Mouse (Mus musculus): ENCODE results near the gene Cc2d1a.

Cc2d1a gene

DNA sequence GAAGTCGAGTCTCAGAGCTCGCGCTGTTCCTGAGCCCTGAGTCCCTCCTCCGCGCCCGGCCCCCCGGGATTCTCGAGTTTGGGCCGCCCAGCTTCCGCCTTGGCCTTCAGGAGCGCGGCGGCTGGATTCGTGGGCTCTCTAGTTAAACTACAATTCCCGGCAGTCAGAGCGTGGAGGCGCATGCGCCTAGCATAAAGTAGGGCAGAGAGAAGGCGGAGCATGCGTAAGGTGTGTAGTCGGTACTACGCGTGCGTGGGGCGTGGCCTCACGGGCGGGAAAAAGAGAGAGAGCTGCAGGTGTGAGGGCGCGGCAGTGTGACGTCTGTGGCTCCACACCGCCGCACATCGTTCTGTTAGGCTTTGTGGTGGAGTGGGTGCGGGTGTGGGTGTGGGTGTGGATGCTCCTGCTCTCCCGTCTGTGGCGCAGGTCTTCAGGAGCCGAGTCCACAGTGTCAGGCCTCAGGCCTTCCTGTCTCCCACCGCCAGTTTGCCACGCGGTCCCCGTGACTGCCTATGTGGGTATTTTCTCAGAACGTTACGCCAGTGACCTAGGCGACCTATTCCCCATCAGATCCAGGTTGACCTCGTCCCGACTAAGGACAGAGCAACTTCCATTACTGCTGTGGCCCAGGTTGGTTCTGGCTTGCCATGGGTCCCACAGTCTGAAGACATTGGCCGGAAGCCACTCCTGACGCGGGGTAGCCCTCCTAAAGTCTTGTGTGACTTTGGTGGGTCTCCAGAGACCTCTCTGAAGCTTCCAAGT, at the start of gene Cc2d1a, which contains the start of gene 4930432K21Rik:
TSS of gene Cc2d1a (minus strand) at position 168 of the 762 bp plus-strand sequence.
TSS of gene 4930432K21Rik (plus strand) at position 257 of the 762 bp plus-strand sequence.
- DNase-seq (ENCODE audit: low read depth, low spot score), result peak; percentile 91

DNA sequence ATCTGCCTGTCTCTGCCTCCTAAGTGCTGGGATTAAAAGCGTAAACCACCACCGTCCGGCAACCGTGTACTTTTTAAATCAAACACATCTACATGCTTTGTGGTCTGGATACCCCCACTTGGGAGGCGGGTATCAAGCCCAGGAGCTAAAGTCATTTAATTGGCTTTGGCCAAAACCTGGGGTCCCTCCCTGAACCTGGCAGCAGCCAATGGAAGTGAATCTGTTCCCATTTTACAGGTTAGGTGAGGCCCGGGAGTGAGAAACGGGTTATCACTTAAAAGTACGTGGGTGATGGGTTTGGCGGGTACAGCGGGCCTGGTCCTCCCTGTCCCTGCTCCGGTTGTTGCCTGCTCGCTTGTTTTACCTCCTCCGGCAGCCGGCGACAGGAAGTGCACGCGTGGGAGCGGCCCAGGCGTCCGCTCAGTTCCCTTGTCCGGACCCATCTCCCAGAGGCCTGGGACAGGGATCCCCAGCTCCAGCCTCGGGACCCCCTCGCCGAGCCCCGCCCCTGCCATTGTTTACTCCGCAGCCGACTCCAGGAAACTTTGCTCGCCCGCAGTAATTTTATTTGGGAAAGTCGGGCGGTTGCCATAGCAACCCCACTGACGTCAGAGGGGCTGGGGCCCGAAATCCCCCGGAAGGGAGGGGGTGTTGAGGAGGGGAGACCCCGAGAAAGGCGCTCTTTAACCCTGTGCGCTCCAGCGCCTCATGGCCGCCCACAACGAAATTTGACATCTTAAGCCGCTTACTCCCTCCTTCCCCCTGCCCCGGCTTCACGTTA, 49.6 kb upstream of the Cc2d1a start:
- DNase-seq (ENCODE audit: low read depth, low spot score), result peak; percentile 76

DNA sequence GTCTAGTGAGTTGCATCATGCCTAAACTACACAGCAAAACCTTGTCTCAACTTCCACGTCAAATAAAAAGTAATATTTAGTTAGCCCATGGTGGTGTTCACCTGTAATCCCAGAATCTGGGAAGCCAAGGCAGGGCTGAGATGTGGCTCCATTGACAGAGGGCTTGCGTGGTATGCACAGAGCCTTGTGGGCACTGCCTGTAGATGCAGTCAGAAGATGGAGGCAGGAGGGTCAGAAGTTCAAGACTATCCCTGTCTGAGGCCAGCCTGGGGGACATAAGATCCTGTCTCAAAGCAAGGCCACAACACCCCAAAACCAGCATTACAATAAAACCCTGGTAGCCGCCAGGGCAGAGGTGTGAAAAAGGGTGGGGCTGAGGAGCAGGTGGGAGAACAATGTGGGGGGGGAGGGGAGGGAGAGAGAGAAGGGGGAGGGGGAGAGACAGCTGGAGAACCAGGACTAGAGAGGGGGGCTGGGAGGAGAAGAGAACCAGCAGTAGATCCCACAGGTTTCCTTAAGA, 46.5 kb upstream of the Cc2d1a start:
- DNase-seq (ENCODE audit: low read depth, low spot score), result no peak

DNA sequence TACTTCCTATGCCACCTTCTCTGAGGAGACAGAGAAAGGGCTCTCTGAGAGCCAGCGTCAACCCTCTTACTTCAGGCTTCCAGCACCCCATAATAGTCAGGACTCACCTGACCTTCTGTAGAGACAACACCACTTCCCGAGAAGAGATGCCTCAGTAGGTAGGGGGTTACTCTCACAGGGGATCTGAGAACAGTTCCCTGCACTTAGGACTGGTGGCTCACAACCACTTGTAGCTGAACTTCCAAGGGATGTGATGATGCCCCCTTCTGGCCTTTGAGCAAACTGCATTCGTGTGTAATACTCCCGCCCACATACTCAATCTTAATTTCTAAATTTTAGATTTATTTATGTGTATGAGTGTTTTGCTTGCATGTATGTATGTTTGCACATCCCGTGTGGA, 45.8 kb upstream of the Cc2d1a start:
- no peak for DNase-seq (ENCODE audit: low read depth, low spot score)

DNA sequence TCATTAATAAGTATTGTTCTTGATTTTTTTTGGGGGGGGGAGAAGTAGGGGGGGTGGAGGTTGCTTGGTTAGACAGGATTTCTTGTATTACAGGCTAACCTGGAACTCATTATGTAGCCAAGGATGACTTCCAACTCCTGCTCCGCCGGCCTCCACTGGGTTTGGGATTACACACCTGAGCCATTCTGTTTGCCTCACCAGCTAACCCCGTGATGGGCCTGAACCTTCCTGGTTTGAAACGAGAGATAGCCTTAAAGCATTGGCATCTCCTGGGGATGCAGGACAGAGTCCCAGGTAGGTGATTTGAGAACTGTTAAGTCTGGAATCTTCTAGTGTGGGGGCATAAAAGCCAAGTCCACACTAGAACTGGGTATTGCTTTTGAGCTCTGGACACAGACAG, 45.4 kb upstream of the Cc2d1a start:
- DNase-seq (ENCODE audit: low read depth, low spot score), result no peak

DNA sequence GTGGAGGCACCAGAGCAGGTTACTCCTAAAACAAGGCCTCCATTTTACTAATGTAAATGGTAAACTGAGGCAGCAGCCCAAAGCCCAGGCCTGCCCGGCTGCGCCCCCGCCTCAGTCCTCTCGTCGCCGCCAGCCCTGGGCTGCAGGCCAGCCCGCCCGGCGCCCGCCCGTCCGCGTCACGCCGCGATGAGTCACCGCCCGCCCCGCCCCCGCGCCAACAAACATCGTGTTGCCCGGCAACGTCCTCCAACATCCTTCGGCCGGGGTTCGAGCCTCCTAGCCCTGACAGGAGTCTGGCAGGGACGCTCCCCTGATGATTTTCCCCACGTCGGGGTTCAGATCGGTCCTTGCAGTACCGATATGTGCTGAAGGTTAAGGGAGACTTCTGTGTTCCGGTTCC, 44.8 kb upstream of the Cc2d1a start:
- no peak for DNase-seq (ENCODE audit: low read depth, low spot score)

DNA sequence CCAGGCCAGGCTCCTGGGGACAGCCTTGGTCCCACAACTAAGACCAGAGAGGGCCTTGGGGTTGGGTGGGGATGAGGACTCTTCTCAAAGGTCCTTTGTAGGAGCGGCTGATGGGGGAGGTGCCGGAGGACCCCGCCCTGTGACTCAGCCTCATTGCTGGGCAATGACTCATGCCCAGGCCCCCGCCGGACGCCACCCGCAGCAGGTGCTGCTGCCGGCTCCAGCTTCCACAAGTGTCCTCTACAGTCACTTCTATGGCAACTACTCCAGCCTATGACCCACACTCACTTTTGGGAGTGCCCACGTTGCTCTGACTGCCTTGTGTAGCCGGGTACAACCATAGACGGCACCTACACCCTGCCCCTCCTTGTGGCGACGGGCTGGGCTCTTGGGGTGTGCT, 44.3 kb upstream of the Cc2d1a start:
- DNase-seq (ENCODE audit: low read depth, low spot score), result no peak

DNA sequence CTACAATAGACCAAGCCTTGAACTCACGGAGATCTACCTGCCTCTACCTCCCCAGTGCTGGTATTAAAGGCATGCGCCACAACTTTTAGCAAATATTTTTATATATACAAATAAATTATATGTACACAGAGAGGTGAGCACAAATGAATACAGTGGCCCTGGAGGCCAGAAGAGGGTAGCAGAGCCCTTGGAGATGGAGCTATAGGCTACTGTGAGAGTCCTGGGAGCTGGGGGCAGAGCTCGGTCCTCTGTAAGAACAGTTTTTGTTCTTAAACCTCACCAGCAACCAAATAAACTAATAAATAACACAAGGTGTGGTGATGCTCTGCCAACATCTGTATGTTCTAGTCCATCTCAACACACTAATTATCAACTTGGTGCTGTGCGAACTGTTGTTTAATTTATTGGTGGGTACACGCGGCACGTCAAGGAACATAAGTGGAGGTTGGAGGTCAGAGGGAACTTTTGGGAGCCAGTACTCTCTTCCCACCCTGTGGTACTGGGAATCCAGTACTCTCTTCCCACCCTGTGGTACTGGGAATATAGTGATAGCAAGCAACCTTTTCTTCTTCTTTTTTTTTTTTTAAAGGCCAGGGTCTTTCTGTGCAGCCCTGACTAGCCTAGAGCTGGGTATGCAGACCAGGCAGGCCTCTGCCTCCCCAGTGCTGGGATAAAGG, 42.6 kb upstream of the Cc2d1a start:
- no peak for DNase-seq (ENCODE audit: low read depth, low spot score)

DNA sequence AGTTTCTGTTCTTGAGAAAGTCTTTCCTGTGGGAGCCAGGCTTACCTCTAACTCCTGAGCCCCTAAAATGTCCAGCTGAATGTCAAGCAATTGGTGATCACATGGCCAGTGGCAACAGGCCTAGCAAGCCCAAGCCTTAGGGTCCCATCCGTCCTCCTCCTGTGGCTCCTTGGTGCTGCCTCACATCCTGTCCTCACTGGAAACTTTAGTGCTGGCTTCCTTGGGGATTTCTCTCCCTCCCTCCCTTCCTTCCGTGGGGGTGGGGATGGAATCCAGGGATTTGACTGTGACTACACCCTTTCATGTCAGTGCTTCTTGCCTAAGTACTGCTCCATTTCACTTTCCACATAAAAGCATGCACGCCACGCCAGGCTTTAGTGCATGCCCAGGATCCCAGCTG, 41.9 kb upstream of the Cc2d1a start:
- no peak for DNase-seq (ENCODE audit: low read depth, low spot score)

DNA sequence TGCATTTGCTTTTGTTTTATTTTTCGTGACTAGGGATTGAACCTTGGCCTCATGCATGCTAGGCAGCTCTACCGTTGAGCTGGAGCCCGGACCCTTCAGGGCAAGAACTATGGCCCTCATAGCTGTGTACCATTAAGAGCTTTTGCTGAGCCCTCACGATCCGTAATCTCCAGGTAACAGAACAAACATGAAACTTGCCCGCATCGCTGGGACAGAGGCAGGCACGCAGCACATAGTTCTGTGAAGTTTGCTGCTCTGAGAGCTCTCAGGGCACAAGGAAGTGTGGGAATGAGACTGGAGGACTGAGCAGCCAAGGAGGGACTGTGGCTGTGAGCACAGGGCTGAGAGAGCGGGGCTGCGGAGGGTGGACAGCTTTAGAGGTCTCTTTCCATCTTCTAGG, 40.9 kb upstream of the Cc2d1a start:
- DNase-seq (ENCODE audit: low read depth, low spot score), result no peak

DNA sequence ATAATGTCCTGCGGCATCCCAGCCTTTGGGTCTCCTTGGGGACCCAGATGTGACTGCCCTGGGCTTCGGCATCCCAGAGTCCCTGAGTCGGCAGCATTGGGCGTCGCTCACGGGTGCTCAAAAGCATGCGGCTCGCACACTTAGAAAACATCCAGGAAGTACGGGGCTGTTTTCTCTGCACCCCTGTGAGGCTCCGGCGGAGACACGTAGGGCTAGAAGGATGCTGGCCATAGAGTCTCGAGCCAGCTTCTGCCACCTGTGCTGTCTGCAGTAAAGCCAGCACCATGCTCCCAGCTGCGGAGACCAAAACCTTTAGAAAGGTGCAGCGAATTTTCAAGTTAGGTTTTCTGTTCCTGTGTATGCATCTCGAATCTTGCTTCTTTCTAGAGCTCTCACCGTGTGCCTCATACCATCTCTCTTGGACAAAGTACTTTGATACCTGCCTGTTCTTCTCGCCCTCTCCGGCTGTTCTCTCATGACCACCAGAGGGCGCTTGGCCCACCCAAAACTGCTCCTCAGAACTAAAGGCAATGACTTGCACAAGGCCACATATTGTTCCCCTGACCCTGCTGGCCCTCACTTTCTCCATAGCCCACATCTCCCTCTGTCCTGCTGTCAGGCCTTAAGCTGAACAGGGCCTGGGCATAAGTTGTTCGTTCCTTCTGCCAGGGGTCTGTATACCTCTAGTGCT, 39.5 kb upstream of the Cc2d1a start:
- DNase-seq (ENCODE audit: low read depth, low spot score), result no peak

DNA sequence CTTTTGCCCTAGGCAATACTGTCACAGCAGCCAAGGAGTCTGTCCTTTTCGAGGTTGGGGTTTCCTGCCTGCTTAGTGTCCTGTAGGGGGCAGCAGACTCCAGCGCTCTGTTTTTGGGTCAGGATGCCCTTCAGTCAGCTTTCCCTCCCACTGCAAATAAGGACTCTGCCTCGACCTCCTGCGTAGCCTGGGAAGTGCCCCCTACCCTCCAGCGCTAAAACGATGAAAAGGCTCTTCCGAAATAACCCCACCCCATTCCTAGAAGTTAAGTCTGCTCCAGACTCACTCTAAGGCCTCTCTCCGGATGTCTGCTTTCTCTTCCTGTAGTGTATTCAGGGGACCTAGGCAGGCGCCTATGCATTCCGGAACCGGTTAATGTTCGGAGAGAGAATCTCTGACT, 38.8 kb upstream of the Cc2d1a start:
- DNase-seq (ENCODE audit: low read depth, low spot score), result no peak

DNA sequence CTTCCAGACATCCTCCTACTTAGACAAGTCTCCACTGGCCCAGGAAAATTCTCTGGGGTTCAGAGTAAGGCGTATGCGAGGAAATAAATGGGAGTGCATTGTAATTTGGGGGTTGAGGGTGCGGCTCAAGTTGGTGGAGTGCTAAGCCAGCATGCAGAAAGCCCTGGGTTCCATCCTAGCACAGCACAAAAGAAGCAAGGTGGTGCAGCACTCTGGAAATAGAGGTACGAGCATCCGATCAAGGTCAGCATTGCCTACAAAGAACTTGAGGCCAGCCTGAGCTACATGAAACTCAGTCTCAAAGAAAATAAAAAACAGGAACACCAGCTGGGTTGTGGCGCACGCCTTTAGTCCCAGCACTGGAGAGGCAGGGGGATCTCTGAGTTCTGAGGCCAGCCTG, 37.4 kb upstream of the Cc2d1a start, which contains the start of gene Nanos3:
TSS of gene Nanos3 (minus strand) at position 101 of the 400 bp plus-strand sequence.
- no peak for DNase-seq (ENCODE audit: low read depth, low spot score)

DNA sequence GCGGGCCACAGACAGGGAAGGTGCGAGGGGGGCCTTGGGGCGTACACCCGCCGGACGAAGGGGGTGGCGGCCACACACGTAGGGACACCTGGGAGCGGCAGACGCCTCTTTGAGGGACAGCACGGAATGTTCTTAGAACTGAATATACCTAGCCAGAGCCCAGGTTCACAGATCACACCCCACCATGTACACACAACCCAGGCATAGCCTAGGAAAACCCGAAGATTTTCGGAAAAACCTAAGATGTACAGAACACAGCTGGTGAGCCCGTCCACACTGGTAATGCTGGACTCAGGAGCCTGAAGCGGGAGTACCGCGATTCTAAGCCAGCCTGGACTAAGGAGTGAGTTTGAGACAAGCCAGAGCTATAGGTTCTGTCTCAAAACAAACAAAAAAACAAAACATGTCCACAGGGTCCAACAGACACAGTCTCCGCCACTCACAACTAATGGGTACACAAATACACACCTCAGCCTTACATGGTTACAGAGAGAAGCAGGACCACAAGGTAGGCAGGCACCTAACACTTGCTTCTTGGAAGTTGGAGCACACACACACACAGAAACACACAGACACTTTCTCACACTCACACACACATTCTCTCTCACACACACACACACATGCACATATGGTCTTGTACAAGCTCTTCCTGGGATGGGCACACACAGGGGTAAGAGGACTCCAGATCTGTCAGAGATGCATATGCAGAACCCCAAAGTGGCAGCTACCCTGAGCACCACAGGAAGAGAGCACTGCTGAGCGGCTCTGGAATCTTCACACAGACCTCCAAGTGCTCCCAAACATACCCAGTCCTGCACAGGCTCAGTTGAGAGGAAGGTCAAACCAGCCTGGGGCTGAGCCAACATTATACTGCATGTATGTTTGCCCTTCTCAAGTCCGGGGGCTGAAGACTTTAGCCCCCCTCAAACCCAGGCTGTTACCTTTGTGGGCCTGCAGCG, 36.6 kb upstream of the Cc2d1a start:
- no peak for DNase-seq (ENCODE audit: low read depth, low spot score)

DNA sequence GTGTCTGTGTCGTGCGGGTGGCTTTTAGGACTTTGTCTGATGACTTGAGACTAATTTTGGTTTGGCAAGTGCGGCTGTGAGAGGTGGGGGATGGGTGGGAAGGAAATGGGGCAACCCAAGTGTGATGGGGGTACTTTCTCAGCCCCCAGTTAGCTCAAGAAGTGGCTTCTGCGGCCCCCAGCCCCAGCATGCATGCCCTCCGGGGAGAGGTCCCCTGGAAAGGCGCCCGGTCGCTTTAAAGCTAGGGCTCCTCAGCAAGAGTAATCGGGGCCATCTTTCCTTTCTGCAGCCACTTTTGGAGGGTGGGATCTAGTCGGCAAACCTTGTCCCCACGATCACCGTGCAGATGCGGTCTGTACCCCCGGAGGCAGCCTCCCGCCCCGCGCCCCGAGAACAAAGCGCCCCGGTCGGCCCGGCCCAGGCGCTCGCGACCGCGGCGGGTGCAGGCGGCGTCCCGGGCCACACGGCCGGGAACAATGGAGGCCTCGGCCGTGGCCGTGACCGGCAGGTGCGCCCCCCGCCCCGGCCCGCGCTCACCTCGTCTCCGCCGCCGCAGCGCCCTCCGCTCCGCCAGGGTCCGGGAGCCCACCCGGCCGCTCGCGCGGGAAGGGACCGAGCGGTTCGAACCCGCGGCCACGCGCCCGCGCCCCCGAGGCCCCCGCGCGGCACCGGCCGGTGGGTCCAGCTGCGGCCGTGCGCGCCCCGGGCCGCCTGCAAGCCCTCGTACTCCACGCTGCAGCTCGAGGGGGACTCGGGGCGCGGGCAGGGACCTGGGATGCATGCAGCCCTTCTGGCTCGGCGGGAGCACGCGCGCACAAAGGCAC, 35.7 kb upstream of the Cc2d1a start:
- no peak for DNase-seq (ENCODE audit: low read depth, low spot score)

DNA sequence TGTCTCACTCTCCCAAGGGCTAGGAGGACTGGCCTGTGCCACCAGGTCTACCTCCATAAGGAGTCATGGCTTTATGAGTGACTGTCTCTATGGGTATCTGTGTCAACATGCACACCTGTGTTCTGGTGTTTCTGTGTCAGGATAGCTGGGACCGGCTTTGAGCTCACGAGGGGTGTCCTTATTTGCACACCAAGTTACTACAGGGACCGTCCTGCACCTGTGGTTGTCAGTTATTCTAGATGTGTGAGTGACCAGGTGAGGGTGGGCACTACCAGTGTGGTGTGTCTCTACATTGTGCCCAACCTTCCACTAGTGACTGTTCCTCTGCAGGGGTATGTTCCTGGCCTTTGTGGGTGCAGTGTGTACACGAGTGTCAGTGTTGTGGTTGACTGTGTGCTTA, 35.1 kb upstream of the Cc2d1a start:
- DNase-seq (ENCODE audit: low read depth, low spot score), result no peak

DNA sequence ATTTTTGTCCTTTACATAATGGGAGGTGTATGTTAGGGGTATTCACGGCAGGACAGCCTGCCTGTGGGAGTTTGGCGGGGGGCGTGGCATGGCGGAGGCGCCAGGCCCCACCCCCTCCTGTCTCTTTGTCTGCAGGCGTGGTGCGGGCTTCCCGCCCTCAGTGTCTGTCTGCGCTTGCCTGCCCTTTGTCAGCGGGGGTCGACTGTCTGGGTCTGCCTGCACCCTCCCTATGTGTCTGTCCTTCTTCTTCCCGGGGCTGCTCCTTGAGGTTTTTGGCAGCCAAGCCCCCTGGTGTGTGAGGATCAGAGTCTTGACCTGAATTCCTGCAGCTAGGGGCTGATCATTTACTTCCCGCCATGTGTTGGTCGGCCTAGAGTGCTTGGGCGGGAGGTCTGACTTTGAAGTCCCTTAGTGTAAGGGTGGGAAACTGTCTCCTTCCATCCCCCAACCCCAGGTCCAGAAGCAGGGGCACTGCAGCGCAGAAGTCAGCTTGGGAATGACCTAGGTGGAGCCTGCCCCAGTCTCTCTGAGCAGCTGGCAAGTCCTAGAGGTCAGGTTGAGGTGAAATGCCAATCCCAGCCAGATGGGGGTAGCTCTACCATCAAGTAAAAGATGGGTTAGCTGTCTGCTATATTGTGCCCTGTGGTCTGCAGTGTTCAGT, 32.9 kb upstream of the Cc2d1a start:
- no peak for DNase-seq (ENCODE audit: low read depth, low spot score)

DNA sequence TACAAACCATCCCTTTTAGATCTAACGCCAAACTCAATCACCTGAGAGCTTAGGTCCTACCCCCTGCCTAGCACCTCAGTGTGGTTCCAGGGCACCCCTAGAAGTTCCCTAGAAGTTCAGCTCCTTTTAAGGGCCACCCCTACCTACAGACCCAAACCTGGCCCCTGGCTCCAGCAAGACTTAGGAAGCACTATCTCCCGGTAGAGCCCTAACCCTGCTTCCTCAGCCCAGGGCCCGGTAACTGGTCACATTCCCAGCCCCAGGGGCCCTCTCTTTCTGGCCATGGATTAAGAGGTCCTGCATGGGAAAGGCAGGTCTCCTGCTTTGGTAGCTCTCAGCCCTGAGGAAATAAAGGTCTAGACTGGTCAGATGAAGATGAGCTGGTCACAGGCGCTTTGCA, 32.2 kb upstream of the Cc2d1a start:
- DNase-seq (ENCODE audit: low read depth, low spot score), result no peak

DNA sequence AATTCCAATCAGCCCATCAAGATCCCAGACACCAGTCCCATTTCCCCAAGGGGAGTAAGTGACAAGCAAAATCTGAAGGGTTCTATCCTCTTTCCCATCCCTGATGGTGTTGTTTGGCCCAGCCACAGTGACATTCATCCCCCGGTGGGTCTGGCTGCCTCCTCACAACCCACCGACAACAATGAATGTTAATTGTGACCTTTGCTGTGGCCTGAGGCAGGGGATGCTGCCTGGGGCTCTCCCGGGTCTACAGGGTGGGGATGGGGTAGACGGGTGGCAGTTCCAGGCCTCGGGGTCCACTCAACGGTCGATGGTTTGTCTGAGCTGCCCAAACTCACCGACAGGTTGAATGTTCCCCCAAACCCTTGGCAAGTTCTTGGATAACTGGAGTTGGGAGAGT, 30.9 kb upstream of the Cc2d1a start:
- no peak for DNase-seq (ENCODE audit: low read depth, low spot score)
